Mouse (Mus musculus) midbrain, embryonic 15.5 days (tissue): Measurements from ENCODE around the gene Fgfr2. TPM values are rescaled to one million over a fixed set of nuclear protein-coding genes. Genes with fewer than 3 reads are reported as not detected.

Experiments
- ATAC-seq: fragments of 200-750 bp; cut with Nextera tagmentation; replicated peaks from 2 replicates; pipeline ENCODE4 v1.8.0; 2017; ENCODE audit warnings: moderate TSS enrichment
- H3K27ac ChIP-seq: fragments of 300-500 bp; sonication (generic); 2 replicates; pipeline ENCODE4 v1.5.1; 2015; ENCODE audit warnings: mild to moderate bottlenecking, inconsistent platforms
- H3K27me3 ChIP-seq: fragments of 300-500 bp; sonication (generic); replicated peaks from 2 replicates; pipeline ENCODE4 v1.6.1; 2015; ENCODE audit warnings: inconsistent platforms
- H3K36me3 ChIP-seq: fragments of 300-500 bp; sonication (generic); replicated peaks from 2 replicates; pipeline ENCODE4 v1.6.1; 2015; ENCODE audit warnings: inconsistent platforms
- H3K4me1 ChIP-seq: fragments of 300-500 bp; sonication (generic); 2 replicates; pipeline ENCODE4 v1.6.1; 2015; ENCODE audit warnings: inconsistent platforms
- H3K4me2 ChIP-seq: fragments of 300-500 bp; sonication (generic); 2 replicates; pipeline ENCODE4 v1.6.1; 2015; ENCODE audit warnings: inconsistent platforms, mild to moderate bottlenecking, moderate library complexity
- H3K4me3 ChIP-seq: fragments of 300-500 bp; sonication (generic); 2 replicates; pipeline ENCODE4 v1.5.1; 2015; ENCODE audit warnings: mild to moderate bottlenecking, inconsistent platforms
- H3K9ac ChIP-seq: fragments of 300-500 bp; sonication (generic); 2 replicates; pipeline ENCODE4 v1.6.1; 2015; ENCODE audit warnings: mild to moderate bottlenecking, inconsistent platforms
- H3K9me3 ChIP-seq: fragments of 300-500 bp; sonication (generic); 2 replicates; pipeline ENCODE4 v1.6.1; 2016; ENCODE audit warnings: inconsistent platforms
- WGBS: fragments of 180-500 bp; shearing (Covaris S2); methylation state at CpG from one replicate; pipeline ENCODE4 v1.1.7; 2015; ENCODE audit warnings: mixed read lengths; 5-methylcytosine and 5-hydroxymethylcytosine counted together
- polyA plus RNA-seq: library from polyadenylated mRNA; unstranded; fragments of >200 nt; fragmentation: Nextera tagmentation; extraction: Ambion mirVana; gene quantifications from 2 replicates; pipeline ENCODE4 v1.2.1, GENCODE M21; 2015

Gene Fgfr2
- polyA plus RNA-seq, 1 experiment from 2014 or later, result 23.3 TPM

DNA sequence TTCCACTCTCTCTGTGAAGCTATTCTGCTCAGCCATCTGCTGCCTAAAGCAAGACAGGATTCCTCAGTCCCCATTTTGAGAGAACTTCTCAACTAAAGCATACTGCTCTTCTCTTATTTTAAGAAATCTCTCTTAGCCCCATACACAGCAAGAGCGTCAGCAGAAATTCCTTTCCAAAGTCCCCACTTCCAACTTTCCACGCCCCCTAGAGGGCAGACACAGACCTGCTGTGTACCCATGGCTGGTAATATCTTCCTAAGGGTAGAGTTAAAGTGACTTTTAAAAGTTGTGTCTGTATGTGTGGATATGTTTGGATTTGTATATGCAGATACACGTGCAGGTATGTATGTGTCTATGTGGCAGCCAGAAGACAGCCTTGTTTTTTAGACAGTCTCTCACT is 2944.2 kb downstream of the Fgfr2 start:
- ATAC-seq, result no peak
- no peak overlapping the region for H3K4me3 ChIP-seq
- H3K4me1 ChIP-seq, result peaks cover 4% of the 10 kb centered on the region; the same call in 1 of the 2 replicates
- no peaks in the 10 kb centered on the region for H3K9me3 ChIP-seq
- no peak overlapping the region for H3K27ac ChIP-seq
- H3K9ac ChIP-seq, result no peak overlapping the region
- no peak overlapping the region for H3K4me2 ChIP-seq
- H3K27me3 ChIP-seq, result 0 out of 2 replicates have a peak, but pooled peaks cover 3% of the 10 kb centered on the region
- no peaks in the 10 kb centered on the region for H3K36me3 ChIP-seq
- 66% methylated on average over 3 of the region's 3 CpGs for WGBS

DNA sequence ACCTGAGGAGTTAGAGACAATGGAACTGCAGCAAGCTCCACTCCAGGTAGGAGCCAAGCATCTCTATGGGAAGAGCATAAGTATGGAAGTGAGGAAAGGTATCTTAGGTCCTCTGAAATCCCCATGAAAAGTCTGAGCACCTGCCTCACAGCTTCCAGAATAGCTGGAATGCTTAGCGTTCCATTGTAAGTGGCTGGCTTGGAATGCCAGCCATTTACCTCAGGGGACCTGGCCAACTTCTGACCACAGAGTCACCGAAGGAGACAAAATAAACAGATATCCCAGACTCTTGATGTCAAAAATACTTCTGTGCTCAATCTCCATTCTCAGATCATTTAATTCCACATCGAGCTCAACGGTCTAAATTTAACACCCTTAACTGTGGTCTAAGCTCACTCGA is 2946.1 kb downstream of the Fgfr2 start:
- H3K4me3 ChIP-seq, result no peak overlapping the region
- H3K4me1 ChIP-seq, result no peaks in the 10 kb centered on the region
- no peak overlapping the region for H3K4me2 ChIP-seq
- H3K36me3 ChIP-seq, result no peaks in the 10 kb centered on the region
- ATAC-seq, result no peak
- no peak overlapping the region for H3K27ac ChIP-seq
- H3K9me3 ChIP-seq, result no peaks in the 10 kb centered on the region
- 91% methylated on average over 5 of the region's 5 CpGs for WGBS
- H3K9ac ChIP-seq, result no peak overlapping the region
- 0 out of 2 replicates have a peak, but pooled peaks cover 3% of the 10 kb centered on the region for H3K27me3 ChIP-seq

DNA sequence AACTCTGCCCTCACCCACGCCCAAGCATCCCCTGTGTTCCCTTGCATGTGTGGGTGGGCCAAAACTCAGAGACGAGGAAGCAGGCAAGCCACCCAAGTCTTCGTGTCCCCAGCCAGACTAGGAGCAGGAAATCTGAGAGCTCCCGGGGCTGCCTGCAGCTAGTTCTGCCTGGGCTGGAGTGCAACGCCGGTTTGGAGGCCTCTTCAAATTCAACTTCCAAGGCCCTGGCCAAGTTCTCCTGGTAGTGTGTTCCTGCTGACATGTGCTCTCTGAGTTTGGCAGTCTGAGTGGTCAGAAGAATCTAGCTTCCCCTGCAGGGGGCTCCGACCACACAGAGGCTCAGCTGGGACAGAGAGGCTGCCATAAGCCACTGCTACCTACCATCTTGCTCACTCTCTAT is 2948.6 kb downstream of the Fgfr2 start:
- Histone ChIP-seq H3K4me2 (no peak overlapping the region), H3K27ac (no peak overlapping the region), H3K4me3 (no peak overlapping the region), H3K36me3 (0 out of 2 replicates have a peak, but pooled peaks cover 2% of the 10 kb centered on the region), H3K27me3 (0 out of 2 replicates have a peak, but pooled peaks cover 3% of the 10 kb centered on the region), H3K9ac (no peak overlapping the region), H3K9me3 (no peaks in the 10 kb centered on the region), H3K4me1 (no peaks in the 10 kb centered on the region)
- no peak for ATAC-seq
- WGBS, result 83% methylated on average over 7 of the region's 7 CpGs

DNA sequence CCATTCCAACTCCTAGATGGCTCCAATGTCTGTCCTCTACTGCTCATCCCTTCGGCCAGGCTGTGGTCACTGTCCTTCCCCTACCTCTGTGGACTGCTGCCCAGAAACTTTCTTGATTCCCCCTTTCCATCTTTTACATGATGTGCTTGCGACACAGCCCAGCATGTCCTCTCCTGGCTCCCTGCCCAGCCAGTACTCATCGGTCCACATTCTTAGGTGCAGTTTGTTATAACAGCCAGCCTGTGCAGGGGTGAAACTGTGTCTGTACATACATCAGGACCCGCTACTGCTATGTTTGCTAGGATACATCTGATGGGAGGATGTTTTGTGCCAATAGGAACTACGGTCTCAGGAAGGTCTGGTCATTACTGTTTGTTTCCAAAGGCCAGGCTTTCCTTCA is 2949.2 kb downstream of the Fgfr2 start:
- H3K9ac ChIP-seq, result no peak overlapping the region
- WGBS, result 85% methylated on average over 5 of the region's 5 CpGs
- H3K4me3 ChIP-seq, result no peak overlapping the region
- 0 out of 2 replicates have a peak, but pooled peaks cover 2% of the 10 kb centered on the region for H3K36me3 ChIP-seq
- H3K27ac ChIP-seq, result no peak overlapping the region
- no peak overlapping the region for H3K4me2 ChIP-seq
- H3K27me3 ChIP-seq, result peaks cover 3% of the 10 kb centered on the region; the same call in 1 of the 2 replicates
- H3K4me1 ChIP-seq, result no peaks in the 10 kb centered on the region
- no peak for ATAC-seq
- H3K9me3 ChIP-seq, result no peaks in the 10 kb centered on the region

DNA sequence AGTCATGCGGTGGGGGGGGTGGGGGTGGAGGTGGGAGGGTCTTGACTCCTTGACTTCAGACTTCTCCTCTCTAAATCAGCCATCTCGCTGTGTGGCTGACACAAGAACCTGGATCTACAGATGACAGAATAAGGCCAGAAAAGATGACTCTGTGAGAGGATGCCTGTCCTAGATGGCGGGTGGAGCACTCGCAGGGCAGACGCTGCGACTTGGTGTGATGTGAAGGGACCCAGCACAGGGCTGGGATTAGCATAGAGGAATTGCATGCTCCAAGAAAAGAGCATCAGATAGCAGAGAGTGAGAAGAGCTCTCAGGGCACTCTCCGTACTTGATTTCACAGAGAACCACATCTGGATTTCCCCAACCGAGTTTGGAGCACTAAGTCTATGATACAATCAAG is 2953.0 kb downstream of the Fgfr2 start:
- H3K9me3 ChIP-seq, result no peaks in the 10 kb centered on the region
- H3K36me3 ChIP-seq, result 0 out of 2 replicates have a peak, but pooled peaks cover 2% of the 10 kb centered on the region
- no peak overlapping the region for H3K4me2 ChIP-seq
- no peak overlapping the region for H3K27ac ChIP-seq
- H3K27me3 ChIP-seq, result peaks cover 9% of the 10 kb centered on the region; the same call in 1 of the 2 replicates
- no peak overlapping the region for H3K4me3 ChIP-seq
- no peaks in the 10 kb centered on the region; the same call in 1 of the 2 replicates for H3K4me1 ChIP-seq
- no peak overlapping the region for H3K9ac ChIP-seq
- no peak for ATAC-seq
- 88% methylated on average over 8 of the region's 8 CpGs for WGBS

DNA sequence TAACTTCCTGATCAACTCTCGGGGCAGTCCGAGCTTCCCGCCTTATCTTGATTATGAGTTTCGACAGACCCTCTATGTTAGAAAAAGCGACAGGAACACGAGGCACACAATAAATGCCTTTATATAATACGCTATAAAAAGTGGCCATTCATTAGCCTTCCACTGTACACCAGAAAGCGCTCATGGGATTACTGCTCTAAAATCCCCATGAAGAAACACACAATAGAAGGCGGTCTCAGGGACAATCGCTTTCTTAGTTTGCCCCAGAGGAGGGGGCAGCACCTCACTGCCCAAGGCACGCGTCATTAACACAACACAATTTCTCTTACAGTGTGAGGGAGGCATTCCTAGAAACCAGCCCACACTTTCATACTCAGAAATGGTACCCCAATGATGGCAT is 2954.9 kb downstream of the Fgfr2 start:
- ATAC-seq, result no peak
- Histone ChIP-seq H3K27me3 (peaks cover 8% of the 10 kb centered on the region; the same call in 1 of the 2 replicates), H3K27ac (no peak overlapping the region), H3K4me1 (no peaks in the 10 kb centered on the region; the same call in 1 of the 2 replicates), H3K9me3 (no peaks in the 10 kb centered on the region), H3K9ac (no peak overlapping the region), H3K4me2 (no peak overlapping the region), H3K36me3 (0 out of 2 replicates have a peak, but pooled peaks cover 2% of the 10 kb centered on the region), H3K4me3 (no peak overlapping the region)
- WGBS, result 27% methylated on average over 12 of the region's 12 CpGs

DNA sequence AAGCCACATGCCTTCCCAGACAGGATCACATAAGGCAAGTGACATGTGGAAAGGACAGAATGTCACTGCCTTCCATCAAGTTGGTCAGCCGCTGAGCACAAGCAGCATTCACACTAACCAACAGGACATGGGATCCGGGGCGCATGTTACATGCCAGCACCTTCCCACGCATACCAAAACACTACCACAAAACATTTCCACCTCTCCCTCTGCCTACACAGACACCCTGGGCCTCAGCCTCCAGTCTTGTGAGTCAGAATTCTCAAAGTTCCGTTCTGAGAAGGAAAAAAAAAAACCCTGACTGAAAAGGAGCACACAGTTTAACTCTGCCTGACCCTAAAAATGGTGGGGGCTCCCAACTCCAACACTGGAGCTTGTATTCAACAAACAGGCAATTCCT is 2955.9 kb downstream of the Fgfr2 start:
- Histone ChIP-seq H3K36me3 (0 out of 2 replicates have a peak, but pooled peaks cover 2% of the 10 kb centered on the region), H3K27ac (no peak overlapping the region), H3K4me1 (no peaks in the 10 kb centered on the region; the same call in 1 of the 2 replicates), H3K9ac (no peak overlapping the region), H3K4me3 (no peak overlapping the region), H3K27me3 (peaks cover 8% of the 10 kb centered on the region; the same call in 1 of the 2 replicates), H3K4me2 (no peak overlapping the region), H3K9me3 (no peaks in the 10 kb centered on the region)
- 87% methylated on average over 5 of the region's 5 CpGs for WGBS
- ATAC-seq, result no peak

DNA sequence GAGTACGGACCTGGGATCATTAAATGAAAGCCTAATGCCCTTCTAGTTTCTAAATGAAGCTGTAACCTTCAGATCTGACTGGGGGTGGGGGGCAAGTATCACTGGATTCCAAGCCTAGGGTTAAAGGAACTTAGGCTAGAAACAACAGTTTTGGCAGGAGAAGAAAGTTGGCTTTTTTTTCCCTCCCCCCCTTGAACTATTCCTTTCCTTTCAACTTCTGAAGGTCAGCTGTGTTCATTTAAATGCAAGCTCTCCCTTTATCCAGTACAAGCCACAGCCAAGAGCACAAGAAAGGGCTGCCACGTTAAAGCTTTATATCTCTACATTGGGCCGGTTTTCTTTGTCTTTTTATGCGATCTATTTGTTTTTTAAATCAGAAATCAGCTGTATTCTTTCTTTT is 2957.0 kb downstream of the Fgfr2 start:
- Histone ChIP-seq H3K27me3 (peaks cover 8% of the 10 kb centered on the region; the same call in 1 of the 2 replicates), H3K9me3 (no peaks in the 10 kb centered on the region), H3K36me3 (no peaks in the 10 kb centered on the region), H3K4me3 (no peak overlapping the region), H3K4me2 (no peak overlapping the region), H3K27ac (no peak overlapping the region), H3K9ac (no peak overlapping the region), H3K4me1 (no peaks in the 10 kb centered on the region; the same call in 1 of the 2 replicates)
- no peak for ATAC-seq
- WGBS, result 33% methylated on average over 4 of the region's 4 CpGs

DNA sequence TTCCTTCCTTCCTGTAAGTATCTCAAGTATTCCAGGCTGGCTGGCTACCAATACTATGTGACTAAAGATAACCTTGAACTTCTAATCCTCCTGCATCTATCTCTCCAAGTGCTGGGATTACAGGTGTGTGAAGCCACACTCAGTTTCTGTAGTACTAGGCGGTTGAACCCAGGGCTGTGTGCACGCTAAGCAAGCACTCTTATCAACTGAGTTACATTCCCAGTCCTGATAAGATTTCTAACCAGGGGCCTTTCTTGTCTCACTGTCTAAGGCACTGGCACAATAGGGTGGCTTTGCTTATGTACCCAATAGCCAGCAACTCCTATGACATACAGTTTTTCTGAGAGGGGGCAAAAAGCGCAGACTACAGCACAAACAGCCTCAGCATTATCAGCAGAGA is 2957.7 kb downstream of the Fgfr2 start:
- ATAC-seq, result no peak
- H3K36me3 ChIP-seq, result no peaks in the 10 kb centered on the region
- no peak overlapping the region for H3K4me3 ChIP-seq
- H3K27ac ChIP-seq, result no peak overlapping the region
- H3K27me3 ChIP-seq, result peaks cover 8% of the 10 kb centered on the region; the same call in 1 of the 2 replicates
- no peaks in the 10 kb centered on the region; the same call in 1 of the 2 replicates for H3K4me1 ChIP-seq
- H3K9ac ChIP-seq, result no peak overlapping the region
- H3K9me3 ChIP-seq, result no peaks in the 10 kb centered on the region
- 88% methylated on average over 3 of the region's 3 CpGs for WGBS
- no peak overlapping the region for H3K4me2 ChIP-seq

DNA sequence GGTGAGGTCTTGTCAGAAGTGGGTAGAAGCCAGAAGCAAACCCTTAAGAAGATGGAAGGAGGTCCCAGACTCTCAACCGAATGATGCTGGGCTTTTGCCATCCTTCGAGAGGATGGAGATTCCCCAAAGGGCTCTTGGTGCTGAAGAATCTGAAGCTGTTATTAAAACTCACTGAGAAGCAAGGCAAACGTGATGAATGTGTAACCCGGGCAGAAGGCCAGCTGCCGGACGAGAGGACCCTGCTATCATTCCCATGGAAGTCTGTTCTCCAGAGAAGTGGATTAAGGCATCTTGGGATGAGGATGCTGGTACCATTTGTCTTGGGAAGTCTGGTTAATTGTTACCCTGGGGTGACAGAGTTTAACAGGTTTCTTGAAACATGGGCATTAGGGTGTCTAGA is 2960.4 kb downstream of the Fgfr2 start:
- WGBS, result 86% methylated on average over 6 of the region's 6 CpGs
- Histone ChIP-seq H3K27me3 (0 out of 2 replicates have a peak, but pooled peaks cover 8% of the 10 kb centered on the region), H3K27ac (no peak overlapping the region), H3K36me3 (no peaks in the 10 kb centered on the region), H3K9me3 (no peaks in the 10 kb centered on the region), H3K4me2 (no peak overlapping the region), H3K4me3 (no peak overlapping the region), H3K4me1 (no peaks in the 10 kb centered on the region; the same call in 1 of the 2 replicates), H3K9ac (no peak overlapping the region)
- no peak for ATAC-seq

DNA sequence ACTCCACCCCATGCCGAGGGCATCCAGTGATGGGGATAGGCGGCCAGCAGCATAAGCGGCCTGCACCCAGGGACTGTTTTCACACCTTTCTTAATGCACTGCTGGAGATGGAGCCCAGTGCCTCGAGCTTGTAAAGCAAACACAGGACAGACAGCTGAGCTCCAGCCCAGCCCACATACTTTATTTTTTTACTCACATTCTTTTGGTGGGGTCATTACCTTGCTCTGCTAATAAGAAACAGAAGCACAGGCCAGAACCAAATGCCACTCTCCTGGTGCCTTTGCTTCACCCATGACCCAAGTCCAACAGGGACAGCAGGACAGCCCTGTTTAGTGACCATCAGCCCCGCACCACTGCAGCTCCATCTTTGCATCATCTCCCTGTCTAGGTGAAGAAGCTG is 2961.6 kb downstream of the Fgfr2 start:
- H3K4me2 ChIP-seq, result no peak overlapping the region
- H3K9ac ChIP-seq, result no peak overlapping the region
- no peaks in the 10 kb centered on the region for H3K36me3 ChIP-seq
- H3K4me1 ChIP-seq, result no peaks in the 10 kb centered on the region; the same call in 1 of the 2 replicates
- 0 out of 2 replicates have a peak, but pooled peaks cover 2% of the 10 kb centered on the region for H3K27me3 ChIP-seq
- no peak overlapping the region for H3K27ac ChIP-seq
- H3K4me3 ChIP-seq, result no peak overlapping the region
- H3K9me3 ChIP-seq, result no peaks in the 10 kb centered on the region
- 82% methylated on average over 5 of the region's 5 CpGs for WGBS
- ATAC-seq, result no peak

DNA sequence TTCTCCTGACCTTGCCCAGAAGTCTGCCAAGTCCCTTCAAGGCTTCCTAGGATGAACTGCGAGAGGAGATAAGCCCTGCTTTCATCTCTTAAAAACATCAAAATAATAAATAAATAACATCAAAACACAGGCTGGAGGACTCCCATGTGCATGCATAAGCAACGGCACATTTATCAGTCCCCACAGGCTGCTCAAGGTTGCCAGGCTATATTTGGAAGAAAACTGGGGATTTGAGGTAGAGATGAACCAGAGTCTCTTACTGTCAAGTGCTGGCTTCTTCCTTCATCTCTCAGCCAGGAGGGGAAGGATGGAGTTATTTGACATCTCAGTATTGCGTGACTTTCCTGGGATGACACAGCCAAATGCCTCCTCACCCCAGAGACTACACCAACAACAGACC is 2964.3 kb downstream of the Fgfr2 start:
- H3K4me1 ChIP-seq, result no peaks in the 10 kb centered on the region
- no peak overlapping the region for H3K4me2 ChIP-seq
- H3K27ac ChIP-seq, result no peak overlapping the region
- ATAC-seq, result no peak
- H3K9ac ChIP-seq, result no peak overlapping the region
- no peaks in the 10 kb centered on the region for H3K36me3 ChIP-seq
- WGBS, result 89% methylated on average over 3 of the region's 3 CpGs
- no peaks in the 10 kb centered on the region for H3K27me3 ChIP-seq
- no peaks in the 10 kb centered on the region for H3K9me3 ChIP-seq
- H3K4me3 ChIP-seq, result no peak overlapping the region

DNA sequence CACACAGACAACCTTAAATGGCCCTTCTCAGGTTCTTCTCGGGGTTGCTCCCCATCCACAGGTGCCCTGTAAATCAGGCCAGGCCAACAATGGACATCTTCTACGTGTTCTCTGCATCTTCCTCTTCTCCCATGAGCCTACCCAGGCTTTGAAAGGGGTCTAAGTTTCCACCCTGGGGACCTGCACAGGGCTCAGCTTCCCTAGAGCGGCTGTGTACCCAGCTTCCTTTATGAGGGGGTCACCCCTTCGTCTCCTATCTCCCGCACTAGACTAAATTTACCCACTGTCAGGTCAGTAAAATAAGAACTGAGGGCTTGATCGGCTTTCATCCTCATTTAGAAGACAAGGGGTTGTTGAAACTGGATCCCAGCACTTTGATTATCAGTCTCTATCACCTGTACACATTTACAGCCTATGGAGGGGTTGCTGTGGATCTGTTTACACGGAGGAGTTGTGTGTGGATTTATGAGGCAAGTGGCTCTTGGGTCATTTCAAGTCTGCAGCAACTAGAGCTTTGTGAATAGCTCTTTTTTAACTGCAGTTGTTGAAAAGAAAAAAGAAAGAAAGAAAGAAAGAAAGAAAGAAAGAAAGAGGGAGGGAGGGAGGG is 2969.7 kb downstream of the Fgfr2 start:
- WGBS, result 88% methylated on average over 7 of the region's 7 CpGs
- H3K4me1 ChIP-seq, result no peaks in the 10 kb centered on the region
- H3K27me3 ChIP-seq, result no peaks in the 10 kb centered on the region
- H3K27ac ChIP-seq, result no peak overlapping the region
- no peaks in the 10 kb centered on the region for H3K36me3 ChIP-seq
- ATAC-seq, result no peak
- H3K4me2 ChIP-seq, result no peak overlapping the region
- H3K9me3 ChIP-seq, result no peaks in the 10 kb centered on the region
- no peak overlapping the region for H3K4me3 ChIP-seq
- H3K9ac ChIP-seq, result no peak overlapping the region
